Mouse (Mus musculus) liver (tissue): ENCODE data around the gene Pde4d.

Experiments
- DNase-seq: peaks from one replicate; pipeline ENCODE4 v3.0.0-alpha.2; 2020; ENCODE audit warnings: mixed read lengths

Pde4d gene

DNA sequence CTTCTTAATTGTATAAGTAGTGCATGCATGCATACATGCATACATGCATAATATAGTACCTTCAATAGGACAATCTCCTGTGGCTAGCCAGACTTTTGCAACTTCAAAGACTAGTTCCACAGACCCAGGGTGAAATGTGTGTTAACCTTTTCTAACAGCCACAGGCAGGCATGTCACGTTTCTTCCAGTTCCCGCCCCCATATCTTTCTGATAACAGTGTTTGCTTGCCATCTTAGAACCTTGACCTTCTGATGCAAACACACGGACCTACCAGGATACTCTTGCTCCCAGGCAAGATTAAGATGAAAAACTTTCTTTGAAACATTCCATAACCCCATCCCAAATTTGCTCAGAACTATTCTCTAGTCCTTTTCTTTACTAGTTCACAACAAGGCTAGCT lies 1357.7 kb downstream of the Pde4d start:
- no peak for DNase-seq

DNA sequence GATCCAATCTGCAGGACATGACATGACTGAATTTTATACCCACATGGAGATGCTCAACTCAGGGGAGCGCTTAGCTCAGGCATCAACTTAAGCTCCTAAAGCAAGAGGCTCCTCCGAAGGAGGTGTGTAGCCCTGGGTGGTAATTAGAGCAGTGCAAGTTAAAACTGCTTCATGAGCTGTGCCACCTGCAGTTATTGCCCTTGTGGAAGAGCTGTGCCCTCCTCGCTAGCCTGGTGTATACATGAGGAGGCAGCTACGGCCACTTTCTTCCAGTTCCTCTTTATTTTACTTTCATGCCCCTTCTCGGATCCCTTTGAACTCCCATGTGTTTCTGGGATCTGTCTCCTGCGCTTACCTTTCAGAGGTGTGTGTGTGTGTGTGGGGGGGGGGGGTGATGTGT lies 1358.3 kb downstream of the Pde4d start:
- no peak for DNase-seq

DNA sequence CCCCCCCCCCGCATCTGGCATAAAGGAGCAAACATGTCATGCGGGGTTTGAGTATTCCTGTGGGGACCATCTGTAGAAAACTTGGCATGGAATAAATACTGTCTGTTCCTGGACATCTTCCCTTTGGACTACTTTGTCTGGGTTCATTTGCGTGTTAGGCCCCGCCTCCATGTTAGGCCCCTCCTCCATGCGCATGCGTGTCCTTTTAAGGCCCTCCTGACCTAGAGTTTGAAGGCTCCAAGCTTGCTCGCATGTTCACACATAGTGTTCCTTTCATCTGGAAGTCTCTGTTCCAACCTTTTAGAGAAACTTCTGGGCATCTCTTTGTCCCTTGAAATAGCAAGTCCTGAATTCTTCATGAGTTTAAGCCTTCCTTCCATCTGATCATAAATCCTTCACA lies 1359.2 kb downstream of the Pde4d start:
- no peak for DNase-seq

DNA sequence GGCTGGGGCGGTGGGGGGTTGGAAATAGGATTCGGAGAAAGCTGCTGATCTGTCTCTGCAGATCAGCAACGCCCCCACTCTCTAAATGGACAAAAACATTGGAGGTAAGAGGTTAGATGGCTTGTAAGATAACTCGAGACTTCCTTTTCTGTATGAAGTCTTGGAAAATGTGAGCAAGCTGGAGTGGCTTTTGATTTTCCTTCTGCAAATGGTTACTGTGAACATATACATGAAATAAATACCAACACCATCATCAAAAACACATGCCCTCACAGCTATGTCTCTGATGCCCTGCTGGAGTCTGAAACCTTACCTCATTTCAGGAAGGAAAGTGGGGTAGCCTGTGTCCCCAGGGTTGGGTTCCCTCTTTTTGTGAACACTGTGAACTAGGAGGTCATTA lies 1359.9 kb downstream of the Pde4d start:
- no peak for DNase-seq

DNA sequence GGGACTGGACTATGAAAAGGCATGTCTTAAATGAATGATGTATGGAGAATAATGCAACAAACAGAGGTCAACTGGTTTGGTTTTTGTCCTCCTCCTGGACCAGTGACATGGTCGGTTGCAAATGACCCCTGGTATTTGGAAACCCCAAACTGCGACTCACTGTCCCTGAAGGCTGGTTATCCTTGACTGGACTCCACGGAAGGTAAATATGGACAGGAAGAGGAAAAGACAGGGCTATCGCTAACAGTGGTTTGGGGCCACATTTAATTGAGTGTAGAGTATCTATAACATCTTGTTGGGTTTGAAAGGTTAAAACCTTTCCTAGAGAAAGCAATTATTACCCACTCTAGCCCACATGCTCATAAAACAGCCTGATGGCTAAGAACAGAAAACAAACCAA lies 1364.2 kb downstream of the Pde4d start:
- no peak for DNase-seq

- DNase-seq = no peak
Measured at GRCm38 (mm10) chr13:109819071-109819470, 1369.3 kb downstream of the Pde4d start.

- DNase-seq = no peak
Measured at GRCm38 (mm10) chr13:109820141-109820540, 1370.4 kb downstream of the Pde4d start.

- DNase-seq = no peak
Measured at GRCm38 (mm10) chr13:109820866-109821265, 1371.1 kb downstream of the Pde4d start.

DNA sequence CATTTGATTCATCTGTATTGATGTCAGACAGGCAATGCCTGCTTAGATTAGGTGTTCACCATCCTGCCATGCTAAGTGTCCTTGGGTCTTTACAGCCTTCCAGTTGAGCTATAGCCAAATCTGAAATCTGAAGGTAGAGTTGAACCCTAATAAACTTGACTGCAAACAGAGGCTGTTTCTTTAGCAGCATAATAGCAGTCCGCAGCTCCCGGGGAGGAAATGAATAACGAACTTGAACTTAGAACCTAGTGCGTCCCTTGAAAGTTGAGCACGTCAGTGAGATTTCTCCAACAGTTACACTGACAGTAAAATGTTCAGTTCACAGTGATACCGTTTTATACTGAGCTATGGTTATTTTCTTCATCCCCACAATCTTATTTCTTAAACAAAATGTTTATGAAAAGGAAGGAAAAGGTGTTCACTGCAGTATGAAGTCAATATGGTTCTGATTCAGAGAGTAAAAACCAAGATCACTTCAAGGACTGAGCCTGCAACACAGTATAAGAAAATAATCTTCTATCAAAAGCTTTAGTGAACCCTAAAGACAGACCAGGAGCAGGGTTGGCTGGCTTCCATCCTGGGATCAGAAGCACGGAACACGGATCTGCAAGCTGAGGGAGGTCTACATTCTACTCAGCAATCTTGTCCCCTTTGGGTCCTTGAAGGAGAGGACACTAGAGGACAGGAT lies 1372.1 kb downstream of the Pde4d start:
- no peak for DNase-seq

GRCm38 (mm10) chr13:109822413-109823298 lies 1372.9 kb downstream of the Pde4d start:
- peak; percentile 89 for DNase-seq

GRCm38 (mm10) chr13:109823307-109824031 lies 1373.7 kb downstream of the Pde4d start:
- DNase-seq = no peak

DNA sequence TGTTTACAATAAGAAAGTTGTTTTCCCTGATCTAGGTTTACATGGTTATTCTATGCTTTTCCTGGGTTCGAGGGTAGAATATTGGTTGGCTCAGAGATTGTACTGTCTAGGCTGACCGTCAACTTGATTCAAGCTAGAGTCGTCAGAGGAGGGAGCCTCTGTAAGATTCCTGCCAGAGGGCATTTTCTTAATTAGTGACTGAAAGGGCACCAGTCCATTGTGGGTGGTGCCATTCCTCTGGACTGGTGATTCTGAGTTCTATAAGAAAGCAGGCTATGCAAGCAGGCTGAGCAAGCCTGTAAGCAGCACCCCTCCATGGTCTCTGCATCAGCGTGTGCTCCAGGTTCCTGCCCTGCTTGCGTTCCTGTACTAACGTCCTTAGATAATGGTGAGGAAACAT lies 1376.1 kb downstream of the Pde4d start:
- DNase-seq = no peak

DNA sequence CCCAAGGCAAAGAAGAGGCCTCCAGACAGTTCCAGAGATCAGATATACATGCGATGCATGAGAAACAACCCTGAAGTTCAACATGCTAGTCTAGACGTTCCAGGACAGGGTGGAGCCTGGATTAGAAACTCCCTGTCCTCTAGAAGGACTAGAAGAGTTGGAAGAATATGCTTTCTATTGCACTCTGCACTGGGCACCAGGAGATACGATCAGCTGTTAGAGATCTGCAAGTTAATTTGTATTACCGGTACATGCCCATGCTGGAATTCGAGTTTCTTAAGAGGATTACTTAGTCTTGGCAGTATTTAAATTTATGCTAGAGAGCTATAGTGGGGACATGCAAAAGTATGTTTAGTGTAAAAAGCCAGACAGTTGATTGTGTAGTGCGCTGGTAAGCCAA lies 1377.6 kb downstream of the Pde4d start:
- no peak for DNase-seq

DNA sequence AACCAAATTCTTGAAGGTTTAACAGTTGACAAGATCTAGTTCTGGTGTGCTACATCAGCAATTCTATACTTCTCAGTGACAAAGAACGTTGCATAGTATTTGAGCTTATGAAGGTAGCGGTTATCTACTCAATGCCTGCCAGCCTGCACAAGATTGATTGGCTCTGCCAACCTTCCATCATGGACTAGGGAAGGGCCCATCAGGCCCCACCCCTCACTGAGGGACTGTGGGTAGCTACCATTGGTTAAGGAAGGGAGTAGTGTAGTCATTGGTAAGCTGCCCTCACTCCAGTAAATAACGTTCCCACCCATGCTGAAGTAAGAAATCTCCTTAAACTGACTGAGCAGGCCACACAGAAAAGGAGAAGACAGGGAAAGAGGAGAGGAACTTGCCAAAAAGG lies 1378.2 kb downstream of the Pde4d start:
- peak; percentile 22 for DNase-seq

DNA sequence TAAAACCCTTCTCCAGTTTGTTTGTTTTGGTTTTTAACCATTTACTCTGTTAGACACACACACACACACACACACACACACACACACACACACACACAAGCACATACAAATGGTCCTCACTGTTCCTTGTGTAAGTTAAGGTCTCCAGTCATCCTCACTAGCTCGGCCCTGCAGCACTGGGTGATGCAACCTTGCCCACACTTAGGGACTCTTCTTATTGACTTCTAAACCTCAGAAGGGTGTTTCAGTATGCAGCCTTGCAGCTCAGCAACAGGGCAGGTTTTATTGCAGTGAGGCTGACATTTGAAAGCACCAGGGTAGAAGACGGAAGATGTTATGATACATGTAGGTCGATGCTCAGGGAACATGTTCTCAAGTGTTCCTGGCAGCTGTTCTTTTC lies 1379.7 kb downstream of the Pde4d start:
- DNase-seq = no peak

DNA sequence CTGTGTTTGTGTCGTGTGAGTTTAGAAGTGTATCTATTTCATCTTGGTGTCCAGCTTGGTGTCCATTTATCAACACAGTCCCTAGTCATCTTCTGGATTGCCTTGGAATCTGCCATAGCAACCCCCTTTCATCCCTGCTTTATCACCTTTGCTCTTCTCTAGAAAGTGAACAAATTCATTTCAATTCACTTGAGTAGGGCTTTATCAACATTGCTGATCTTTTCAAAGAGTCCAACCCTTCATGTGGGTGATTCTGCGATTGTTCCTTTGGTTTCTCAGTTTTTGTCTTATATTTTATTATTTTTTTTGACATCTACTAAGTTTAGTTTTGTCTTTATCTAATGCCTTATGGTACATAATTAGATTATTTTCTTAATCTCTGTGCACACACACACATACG lies 1385.2 kb downstream of the Pde4d start:
- DNase-seq = no peak

DNA sequence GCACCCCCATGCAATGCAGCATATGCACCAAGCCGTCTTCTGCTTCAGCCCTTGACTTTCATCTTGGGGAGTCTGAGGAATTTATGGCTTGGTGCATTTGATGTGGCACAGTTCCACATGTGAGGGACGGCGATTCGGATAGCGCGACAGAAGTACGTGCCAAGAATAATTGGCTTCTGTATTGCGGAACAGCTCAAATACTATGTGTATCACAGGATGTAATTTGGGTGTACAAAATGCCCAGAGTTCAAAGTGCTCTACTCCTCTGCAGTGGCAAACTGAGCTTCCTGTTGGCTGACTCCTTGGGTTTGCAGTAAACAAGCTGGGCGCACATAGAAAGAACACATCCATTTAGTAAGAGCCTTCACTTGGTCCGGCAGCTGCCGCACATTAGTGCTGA lies 1387.7 kb downstream of the Pde4d start:
- DNase-seq = no peak

GRCm38 (mm10) chr13:109837921-109838320 lies 1388.2 kb downstream of the Pde4d start:
- DNase-seq = no peak

DNA sequence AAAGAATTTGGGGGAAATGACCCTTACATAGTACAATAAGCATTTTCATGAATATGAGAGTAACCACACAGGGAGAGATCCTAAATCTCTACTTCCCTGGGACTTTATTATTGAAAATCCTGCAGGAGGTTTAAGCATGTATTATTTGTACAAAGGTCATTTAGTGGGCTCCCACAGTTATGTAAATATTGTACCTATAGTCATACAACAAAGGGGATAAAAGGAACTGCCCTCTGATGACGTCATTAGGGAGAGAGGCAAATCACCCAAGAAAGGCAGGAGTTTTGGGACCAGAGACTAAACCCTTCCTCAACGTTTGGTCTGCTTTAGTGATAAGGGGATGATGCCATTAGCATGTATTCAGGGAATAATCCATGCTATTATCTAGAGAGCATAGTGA lies 1390.5 kb downstream of the Pde4d start:
- no peak for DNase-seq

- no peak for DNase-seq
Measured at GRCm38 (mm10) chr13:109841140-109841822, 1391.5 kb downstream of the Pde4d start.

- no peak for DNase-seq
Measured at GRCm38 (mm10) chr13:109842982-109843381, 1393.2 kb downstream of the Pde4d start.

DNA sequence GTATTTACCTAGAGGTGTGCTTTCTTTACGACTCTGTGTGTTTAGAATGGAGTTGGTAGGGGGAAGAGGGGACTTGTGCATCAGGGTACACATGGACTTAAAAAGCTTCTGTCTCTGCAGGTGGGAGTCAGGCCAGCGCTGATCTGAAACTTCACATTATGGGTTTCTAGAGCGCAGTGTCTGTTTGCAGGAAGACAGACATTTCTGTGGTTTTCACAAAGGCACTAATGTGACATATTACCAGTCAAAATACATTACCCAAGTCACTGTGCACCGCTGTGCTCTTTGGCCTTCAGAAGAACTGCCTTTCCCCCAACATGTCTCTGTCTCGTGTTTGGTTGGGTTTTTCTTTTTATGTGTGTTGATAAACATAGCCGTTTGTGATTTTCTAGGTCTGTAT lies 1395.1 kb downstream of the Pde4d start:
- DNase-seq = no peak

GRCm38 (mm10) chr13:109863826-109864225 lies 1414.1 kb downstream of the Pde4d start:
- no peak for DNase-seq
